Mouse (Mus musculus) ES-Bruce4 (cell line): ENCODE measurements around the gene Pgpep1l.

Experiments used
- CTCF ChIP-seq: IDR thresholded peaks from one replicate; pipeline ENCODE4 v1.8.1; 2011; ENCODE audit warnings: low read depth, low read length
- EP300 ChIP-seq: IDR thresholded peaks from 2 replicates; pipeline ENCODE4 v1.6.1; 2011; ENCODE audit warnings: low read depth, low read length; ENCODE audit not compliant: insufficient read depth
- POLR2A ChIP-seq: IDR thresholded peaks from one replicate; pipeline ENCODE4 v1.8.1; 2011; ENCODE audit warnings: low read length; ENCODE audit not compliant: insufficient read depth

- TF ChIP-seq CTCF (no peak), POLR2A (no peak), EP300 (no peak)
These were observed 34.5 kb upstream of the Pgpep1l start for GRCm38 (mm10) chr7:68298381-68299076.
